Mouse (Mus musculus): ENCODE measurements at regions not wholly inside any gene's neighbourhood (a gene's known extent, or its start where the extent isn't known, plus 50 kb on each side); places are given as distances from the start of the nearest gene placed in this dataset.
A peak's percentile ranks its signal among the peaks of the same experiment; 100 is the strongest.

- peak overlapping the region; percentile 76 for H3K27ac ChIP-seq (ENCODE audit: insufficient read depth, low read length)
- H3K4me1 ChIP-seq (ENCODE audit: control insufficient read depth, insufficient read depth, low read length): no peaks in the 10 kb centered on the region
- no peak for TF ChIP-seq CTCF (IDR thresholded peaks at IDR 0.05; ENCODE audit: extremely low read depth, insufficient read depth, low read length)
- no peak for TF ChIP-seq POLR2A (IDR thresholded peaks at IDR 0.05; ENCODE audit: extremely low read depth, insufficient read depth, low read length)
- H3K4me3 ChIP-seq (ENCODE audit: insufficient read depth, low read length): no peak overlapping the region
Measured at GRCm38 (mm10) chr10:56892666-56893209, 515.6 kb downstream of the Gja1 start.

GRCm38 (mm10) chr10:56893210-56893705 is 516.1 kb downstream of the Gja1 start:
- no peak overlapping the region for H3K4me3 ChIP-seq (ENCODE audit: insufficient read depth, low read length)
- H3K27ac ChIP-seq (ENCODE audit: insufficient read depth, low read length): peak overlapping the region; percentile 80; the same call in 1 of the 2 replicates
- H3K4me1 ChIP-seq (ENCODE audit: control insufficient read depth, insufficient read depth, low read length): no peaks in the 10 kb centered on the region
- no peak for TF ChIP-seq CTCF (IDR thresholded peaks at IDR 0.05; ENCODE audit: extremely low read depth, insufficient read depth, low read length)
- no peak for TF ChIP-seq POLR2A (IDR thresholded peaks at IDR 0.05; ENCODE audit: extremely low read depth, insufficient read depth, low read length)

GRCm38 (mm10) chr10:56899640-56900274 is 522.6 kb downstream of the Gja1 start:
- Histone ChIP-seq H3K4me1 (ENCODE audit: control insufficient read depth, insufficient read depth, low read length) (no peaks in the 10 kb centered on the region), H3K4me3 (ENCODE audit: insufficient read depth, low read length) (no peak overlapping the region), H3K27ac (ENCODE audit: insufficient read depth, low read length) (0 out of 2 replicates have a peak overlapping the region, but pooled peaks have one; percentile 71)
- TF ChIP-seq CTCF (IDR thresholded peaks at IDR 0.05; ENCODE audit: extremely low read depth, insufficient read depth, low read length) (no peak), POLR2A (IDR thresholded peaks at IDR 0.05; ENCODE audit: extremely low read depth, insufficient read depth, low read length) (no peak)

GRCm38 (mm10) chr10:56900914-56901313 is 523.8 kb downstream of the Gja1 start:
- no peaks in the 10 kb centered on the region for H3K4me1 ChIP-seq (ENCODE audit: control insufficient read depth, insufficient read depth, low read length)
- H3K4me3 ChIP-seq (ENCODE audit: insufficient read depth, low read length): no peak overlapping the region
- no peak overlapping the region for H3K27ac ChIP-seq (ENCODE audit: insufficient read depth, low read length)
- TF ChIP-seq POLR2A (IDR thresholded peaks at IDR 0.05; ENCODE audit: extremely low read depth, insufficient read depth, low read length) (no peak), CTCF (IDR thresholded peaks at IDR 0.05; ENCODE audit: extremely low read depth, insufficient read depth, low read length) (no peak)

GRCm38 (mm10) chr10:56912711-56913110 is 535.6 kb downstream of the Gja1 start:
- TF ChIP-seq POLR2A (IDR thresholded peaks at IDR 0.05; ENCODE audit: extremely low read depth, insufficient read depth, low read length) (no peak), CTCF (IDR thresholded peaks at IDR 0.05; ENCODE audit: extremely low read depth, insufficient read depth, low read length) (no peak)

GRCm38 (mm10) chr10:56914103-56914502 is 537.0 kb downstream of the Gja1 start:
- TF ChIP-seq CTCF (IDR thresholded peaks at IDR 0.05; ENCODE audit: extremely low read depth, insufficient read depth, low read length): no peak
- TF ChIP-seq POLR2A (IDR thresholded peaks at IDR 0.05; ENCODE audit: extremely low read depth, insufficient read depth, low read length): no peak
- Histone ChIP-seq H3K4me3 (ENCODE audit: insufficient read depth, low read length) (no peak overlapping the region), H3K4me1 (ENCODE audit: control insufficient read depth, insufficient read depth, low read length) (no peaks in the 10 kb centered on the region), H3K27ac (ENCODE audit: insufficient read depth, low read length) (no peak overlapping the region)

More at GRCm38 (mm10) chr10:56912711-56913110, 535.6 kb downstream of the Gja1 start:
- H3K4me3 ChIP-seq (ENCODE audit: insufficient read depth, low read length): no peak overlapping the region
- no peaks in the 10 kb centered on the region for H3K4me1 ChIP-seq (ENCODE audit: control insufficient read depth, insufficient read depth, low read length)
- H3K27ac ChIP-seq (ENCODE audit: insufficient read depth, low read length): no peak overlapping the region

GRCm38 (mm10) chr10:56918412-56918811 is 541.3 kb downstream of the Gja1 start:
- no peak overlapping the region for H3K27ac ChIP-seq (ENCODE audit: insufficient read depth, low read length)
- TF ChIP-seq CTCF (IDR thresholded peaks at IDR 0.05; ENCODE audit: extremely low read depth, insufficient read depth, low read length) (no peak), POLR2A (IDR thresholded peaks at IDR 0.05; ENCODE audit: extremely low read depth, insufficient read depth, low read length) (no peak)
- no peak overlapping the region for H3K4me3 ChIP-seq (ENCODE audit: insufficient read depth, low read length)
- no peaks in the 10 kb centered on the region for H3K4me1 ChIP-seq (ENCODE audit: control insufficient read depth, insufficient read depth, low read length)

GRCm38 (mm10) chr10:56920711-56921672 is 543.9 kb downstream of the Gja1 start:
- Histone ChIP-seq H3K27ac (ENCODE audit: insufficient read depth, low read length) (no peak overlapping the region), H3K4me1 (ENCODE audit: control insufficient read depth, insufficient read depth, low read length) (no peaks in the 10 kb centered on the region), H3K4me3 (ENCODE audit: insufficient read depth, low read length) (no peak overlapping the region)
- no peak for TF ChIP-seq CTCF (IDR thresholded peaks at IDR 0.05; ENCODE audit: extremely low read depth, insufficient read depth, low read length)
- no peak for TF ChIP-seq POLR2A (IDR thresholded peaks at IDR 0.05; ENCODE audit: extremely low read depth, insufficient read depth, low read length)

- no peak for TF ChIP-seq CTCF (IDR thresholded peaks at IDR 0.05; ENCODE audit: extremely low read depth, insufficient read depth, low read length)
- no peak for TF ChIP-seq POLR2A (IDR thresholded peaks at IDR 0.05; ENCODE audit: extremely low read depth, insufficient read depth, low read length)
- no peak overlapping the region for H3K4me3 ChIP-seq (ENCODE audit: insufficient read depth, low read length)
- no peak overlapping the region for H3K27ac ChIP-seq (ENCODE audit: insufficient read depth, low read length)
- no peaks in the 10 kb centered on the region for H3K4me1 ChIP-seq (ENCODE audit: control insufficient read depth, insufficient read depth, low read length)
Measured at GRCm38 (mm10) chr10:56935174-56935573, 551.0 kb upstream of the Hsf2 start.
